Mouse (Mus musculus): Measurements from ENCODE around the gene Siglecf. TPM values are rescaled to one million over a fixed set of nuclear protein-coding genes. Genes with fewer than 3 reads are reported as not detected.
"Not testable (repeated sequence)": the region's sequence is repeated elsewhere in the genome, so short reads cannot be mapped to it uniquely, and the experiment has no call there.

Siglecf gene
- not detected for total RNA-seq (2021)
- long read RNA-seq, experiment 1 = 0 reads
- long read RNA-seq, experiment 2 = 0 reads

DNA sequence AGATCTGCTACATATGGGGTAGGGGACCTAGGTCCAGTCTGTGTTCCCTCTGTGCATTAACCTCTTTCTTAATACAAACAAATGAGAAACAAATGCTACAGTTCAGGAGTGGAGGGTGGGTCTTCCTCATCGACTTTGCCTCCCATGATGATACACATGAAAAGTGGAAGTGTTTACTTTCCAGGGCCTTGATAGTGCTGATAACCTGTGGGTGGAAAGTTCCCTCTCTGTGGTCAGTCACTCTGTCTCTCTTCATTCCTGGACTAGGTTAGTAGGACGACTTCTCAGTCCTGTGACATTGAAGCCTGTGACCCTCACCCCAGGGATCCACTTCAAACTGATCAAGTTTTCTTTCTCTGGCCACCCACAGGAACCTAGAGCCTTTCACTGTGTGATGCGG, at the start of gene Siglecf:
Gene Siglecf, plus strand, starts transcription at position 188 of the 400 bp plus-strand sequence.
- no peak for DNase-seq (ENCODE audit: low spot score)

DNA sequence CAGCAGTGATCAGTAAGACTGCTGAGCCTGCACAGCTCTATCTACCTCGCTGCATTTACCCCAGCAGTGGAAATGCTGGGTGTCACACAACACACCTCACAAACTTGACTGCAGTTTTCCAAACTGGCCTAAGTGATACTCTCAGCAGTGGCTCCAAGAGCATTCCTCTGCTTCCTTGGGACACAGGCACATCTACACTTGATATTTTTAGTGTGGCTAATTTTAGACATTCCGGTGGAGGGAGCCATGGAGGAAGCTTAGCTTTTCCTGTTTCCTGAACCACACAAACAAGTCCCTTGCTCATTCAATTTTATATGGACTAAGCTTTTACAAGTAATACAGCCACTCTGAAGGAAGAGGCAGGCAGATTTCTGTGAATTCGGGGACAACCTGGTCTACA, 45.9 kb upstream of the Siglecf start:
- peak; percentile 51 for DNase-seq (ENCODE audit: low spot score)

GRCm38 (mm10) chr7:43309069-43309468, 42.1 kb upstream of the Siglecf start:
- no peak for DNase-seq (ENCODE audit: low spot score)

GRCm38 (mm10) chr7:43311632-43312031, 39.5 kb upstream of the Siglecf start:
- DNase-seq (ENCODE audit: low spot score) = no peak

DNA sequence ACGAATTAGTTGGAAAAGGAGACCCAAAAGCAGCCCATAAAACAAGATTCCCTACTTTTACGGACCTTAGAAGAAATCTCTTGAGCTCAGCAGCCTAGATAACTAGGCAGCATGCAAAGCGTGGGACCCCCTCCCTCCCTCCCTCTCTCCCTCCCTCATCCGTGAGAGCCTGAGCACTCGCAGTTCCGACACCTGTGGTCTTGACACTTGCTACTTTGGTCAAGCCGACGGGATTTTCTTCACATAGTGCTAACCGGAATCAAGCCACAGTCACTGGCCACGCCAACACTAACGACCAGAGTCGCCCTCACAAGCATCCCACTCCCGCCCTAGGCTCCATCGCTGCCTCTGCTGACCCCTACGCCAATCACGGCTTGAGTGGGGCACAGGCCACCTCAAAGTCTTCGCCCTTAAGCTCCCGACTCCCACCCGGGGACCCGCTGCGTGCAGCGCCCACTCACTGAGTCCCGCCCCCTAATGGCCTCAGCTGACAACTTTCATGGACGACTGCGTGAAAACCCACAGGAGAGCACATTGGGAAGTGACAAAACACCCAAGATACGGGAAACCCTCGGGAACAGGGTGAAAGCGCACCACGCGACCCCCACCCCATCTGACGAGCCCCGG, 38.6 kb upstream of the Siglecf start:
- DNase-seq (ENCODE audit: low spot score) = no peak

DNA sequence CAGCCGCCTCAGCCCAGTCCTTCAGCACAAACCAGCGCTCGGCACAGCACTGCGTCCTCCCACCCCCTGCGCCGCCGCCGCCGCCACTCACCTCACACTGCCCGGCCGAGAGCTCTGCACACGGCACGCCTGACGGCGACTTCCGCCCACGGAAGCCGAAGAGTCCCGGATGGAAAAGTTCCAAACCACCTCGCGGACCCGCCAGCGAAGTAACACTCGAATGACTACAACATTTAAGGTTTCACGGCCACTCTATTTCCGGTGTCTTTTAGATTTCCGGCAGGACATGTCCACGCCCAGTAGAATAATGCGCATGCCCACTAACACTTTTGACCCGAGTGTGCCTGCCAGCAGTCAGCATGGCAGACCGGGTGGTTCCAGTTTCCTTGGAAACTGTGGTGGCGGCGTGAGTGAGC, 38.1 kb upstream of the Siglecf start, which contains the start of gene Zfp715:
Gene Zfp715, minus strand, starts transcription at position 282 of the 416 bp plus-strand sequence.
- DNase-seq (ENCODE audit: low spot score) = peak; percentile 92

DNA sequence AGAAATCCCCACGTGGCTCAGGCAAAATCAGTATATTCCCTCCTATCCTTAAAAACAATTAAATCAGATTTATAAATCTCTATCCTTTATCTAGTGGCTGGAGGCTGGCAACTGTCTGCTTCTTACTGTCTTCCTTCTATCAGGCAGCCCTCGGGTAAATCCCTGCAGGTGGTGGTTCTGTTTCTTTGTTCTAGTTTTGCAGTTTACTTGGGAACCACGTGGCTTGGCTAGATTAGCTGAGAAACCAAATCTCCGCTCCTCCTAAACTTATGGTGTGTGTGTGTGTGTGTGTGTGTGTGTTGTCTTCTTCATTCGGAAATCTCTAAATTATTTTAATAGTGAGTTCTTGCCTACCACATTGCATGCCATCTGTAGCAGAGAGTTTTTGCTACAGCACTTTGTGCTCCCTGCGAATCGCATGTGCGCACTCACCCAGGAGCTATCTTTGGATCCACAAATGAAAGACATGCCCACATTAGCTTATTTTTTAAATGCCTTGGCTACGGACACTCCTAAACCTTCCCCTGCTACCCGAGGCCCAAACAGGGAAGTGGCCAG, 24.8 kb upstream of the Siglecf start:
- no peak for DNase-seq (ENCODE audit: low spot score)

DNA sequence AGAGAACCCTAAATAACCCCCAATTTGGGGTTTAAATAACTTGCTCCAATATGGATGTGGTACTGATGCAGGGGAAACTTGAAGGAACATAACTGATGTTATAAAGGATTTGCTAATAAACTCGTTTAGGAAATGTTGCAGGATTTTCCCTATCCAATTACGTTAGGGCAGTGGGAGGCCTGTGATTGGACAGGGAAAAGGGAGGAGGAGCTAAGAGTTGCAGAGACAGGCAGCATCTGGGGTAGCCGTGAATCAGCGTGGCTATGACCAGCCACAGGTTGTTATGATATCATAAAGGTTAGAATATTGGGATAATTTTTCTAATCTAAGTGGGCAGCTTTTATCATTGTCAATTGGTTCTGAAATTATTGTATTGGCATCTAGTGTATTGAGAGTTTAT, 23.0 kb upstream of the Siglecf start:
- no peak for DNase-seq (ENCODE audit: low spot score)

DNA sequence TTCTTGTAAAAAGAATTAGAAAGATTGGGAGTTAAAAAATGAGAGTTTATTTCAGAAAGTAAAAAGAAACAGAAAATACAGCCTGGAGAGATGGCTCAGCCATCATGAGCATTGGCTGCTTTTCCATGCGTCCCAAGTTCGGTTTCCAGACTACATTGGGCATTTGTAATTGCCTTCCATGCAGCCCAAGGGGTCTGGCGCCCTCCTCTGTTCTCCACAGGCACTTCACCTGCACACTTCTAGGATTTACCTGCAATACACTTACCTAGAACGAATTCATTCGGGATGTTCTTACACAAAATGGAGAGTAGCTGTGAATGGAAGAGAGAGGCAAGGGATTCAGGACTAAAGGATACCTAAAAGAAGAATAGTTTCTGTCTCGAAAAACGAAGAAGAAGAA, 17.9 kb upstream of the Siglecf start:
- peak; percentile 60 for DNase-seq (ENCODE audit: low spot score)

GRCm38 (mm10) chr7:43333899-43334298, 17.2 kb upstream of the Siglecf start:
- DNase-seq (ENCODE audit: low spot score) = peak; percentile 43

- DNase-seq (ENCODE audit: low spot score) = no peak
Measured at GRCm38 (mm10) chr7:43340771-43341170, 10.4 kb upstream of the Siglecf start.

DNA sequence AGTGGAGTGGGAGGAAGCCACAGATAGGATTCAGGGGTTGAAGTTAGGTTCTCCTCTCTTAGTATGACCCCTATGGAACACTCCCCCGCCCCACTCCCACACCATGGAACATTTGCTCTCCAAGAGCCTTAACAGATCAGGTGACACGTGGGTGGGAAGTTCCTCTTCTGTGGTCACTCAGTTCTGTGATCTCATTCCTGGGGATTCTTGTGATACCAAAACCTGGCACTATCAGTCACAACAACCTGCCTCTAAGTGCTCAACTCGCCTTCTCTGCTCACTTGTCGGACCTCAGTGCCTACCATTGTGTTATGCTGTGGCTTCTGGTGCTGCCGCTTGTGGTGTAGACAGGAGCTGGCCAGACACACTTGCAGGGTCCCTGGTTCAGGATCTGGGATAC, 8.0 kb upstream of the Siglecf start:
- no peak for DNase-seq (ENCODE audit: low spot score)

DNA sequence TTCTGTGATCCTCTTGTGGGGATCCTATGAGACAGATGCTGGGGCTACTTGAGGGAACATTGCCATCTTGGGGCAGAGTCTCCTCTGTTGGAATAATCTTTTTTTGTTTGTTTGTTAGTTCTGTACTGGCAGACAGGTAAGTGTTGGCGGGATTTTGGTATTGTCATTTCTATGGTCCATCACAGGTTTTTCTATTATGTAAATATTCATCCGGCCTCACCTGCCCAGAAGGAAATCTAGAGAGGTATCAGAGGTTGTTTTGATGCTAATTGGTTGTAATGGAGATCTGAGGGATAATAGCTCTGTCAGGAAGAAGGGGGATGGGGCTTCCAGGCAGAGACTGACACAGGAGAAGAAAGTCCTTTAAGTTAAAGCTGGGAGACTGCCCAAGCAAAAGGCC, 7.1 kb upstream of the Siglecf start:
- DNase-seq (ENCODE audit: low spot score) = no peak

DNA sequence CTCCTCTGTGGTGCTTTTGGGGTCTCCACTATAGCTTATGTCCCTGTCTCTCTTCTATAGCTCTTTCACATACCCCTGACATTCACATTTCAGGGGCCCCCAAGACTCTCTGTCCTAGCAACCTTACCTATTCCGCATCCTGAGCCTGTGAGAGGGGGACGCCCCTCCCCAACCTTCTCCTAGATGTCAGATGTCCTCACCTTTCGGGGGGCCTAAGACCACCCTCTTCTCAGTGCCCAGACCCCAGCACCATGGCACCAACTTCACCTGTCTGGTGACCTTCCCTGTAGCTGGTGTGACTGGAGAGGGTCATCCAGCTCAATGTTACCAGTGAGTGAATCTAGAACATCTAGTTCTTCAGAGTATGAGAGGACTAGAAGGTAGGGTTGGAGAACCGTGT, 6.7 kb upstream of the Siglecf start:
- DNase-seq (ENCODE audit: low spot score) = no peak

GRCm38 (mm10) chr7:43346148-43346547, 5.0 kb upstream of the Siglecf start:
- DNase-seq (ENCODE audit: low spot score) = no peak

DNA sequence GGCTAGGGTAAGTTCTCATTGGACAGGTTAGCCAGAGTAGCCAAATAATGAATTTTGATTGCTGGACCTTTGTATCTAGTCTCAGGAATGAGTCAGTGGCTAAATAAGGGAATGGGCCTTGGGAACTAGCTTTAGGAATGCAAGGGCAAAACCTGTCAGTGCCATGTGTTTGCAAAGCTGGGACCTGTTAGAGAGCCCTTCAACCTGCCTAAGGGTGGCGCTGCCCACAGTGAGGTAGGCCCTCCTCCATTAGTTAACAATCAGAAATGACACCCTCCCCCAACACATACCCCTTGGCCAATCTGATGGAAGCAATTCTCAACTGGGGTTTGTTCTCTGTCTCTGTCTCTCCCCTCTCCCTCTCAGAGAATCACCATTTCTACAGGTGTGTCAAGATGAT, 4.6 kb upstream of the Siglecf start:
- DNase-seq (ENCODE audit: low spot score) = no peak

GRCm38 (mm10) chr7:43349623-43350022, 1.5 kb upstream of the Siglecf start:
- DNase-seq (ENCODE audit: low spot score) = not testable (repeated sequence)

DNA sequence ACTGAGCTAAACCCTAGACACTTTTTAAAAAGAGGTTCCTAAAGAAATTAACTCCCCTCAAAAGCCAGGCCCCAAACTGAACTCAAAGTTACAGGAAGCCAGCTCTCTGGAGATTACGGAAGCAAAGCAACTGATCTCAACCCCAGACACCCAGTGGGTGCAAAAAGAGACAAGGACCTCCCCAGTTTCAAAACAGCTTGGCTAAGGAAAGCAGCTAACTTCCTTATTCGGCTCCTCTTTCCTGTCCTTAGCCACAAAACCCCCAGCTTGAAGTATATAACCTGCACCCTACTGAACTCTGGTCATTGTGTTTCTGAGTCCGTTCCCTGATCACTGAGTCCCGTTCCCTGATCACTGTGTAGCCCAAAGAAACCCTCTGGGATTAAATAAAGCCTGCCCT, 2.0 kb downstream of the Siglecf start:
- DNase-seq (ENCODE audit: low spot score) = no peak

- DNase-seq (ENCODE audit: low spot score) = no peak
Measured at GRCm38 (mm10) chr7:43353758-43354157, 2.6 kb downstream of the Siglecf start.

DNA sequence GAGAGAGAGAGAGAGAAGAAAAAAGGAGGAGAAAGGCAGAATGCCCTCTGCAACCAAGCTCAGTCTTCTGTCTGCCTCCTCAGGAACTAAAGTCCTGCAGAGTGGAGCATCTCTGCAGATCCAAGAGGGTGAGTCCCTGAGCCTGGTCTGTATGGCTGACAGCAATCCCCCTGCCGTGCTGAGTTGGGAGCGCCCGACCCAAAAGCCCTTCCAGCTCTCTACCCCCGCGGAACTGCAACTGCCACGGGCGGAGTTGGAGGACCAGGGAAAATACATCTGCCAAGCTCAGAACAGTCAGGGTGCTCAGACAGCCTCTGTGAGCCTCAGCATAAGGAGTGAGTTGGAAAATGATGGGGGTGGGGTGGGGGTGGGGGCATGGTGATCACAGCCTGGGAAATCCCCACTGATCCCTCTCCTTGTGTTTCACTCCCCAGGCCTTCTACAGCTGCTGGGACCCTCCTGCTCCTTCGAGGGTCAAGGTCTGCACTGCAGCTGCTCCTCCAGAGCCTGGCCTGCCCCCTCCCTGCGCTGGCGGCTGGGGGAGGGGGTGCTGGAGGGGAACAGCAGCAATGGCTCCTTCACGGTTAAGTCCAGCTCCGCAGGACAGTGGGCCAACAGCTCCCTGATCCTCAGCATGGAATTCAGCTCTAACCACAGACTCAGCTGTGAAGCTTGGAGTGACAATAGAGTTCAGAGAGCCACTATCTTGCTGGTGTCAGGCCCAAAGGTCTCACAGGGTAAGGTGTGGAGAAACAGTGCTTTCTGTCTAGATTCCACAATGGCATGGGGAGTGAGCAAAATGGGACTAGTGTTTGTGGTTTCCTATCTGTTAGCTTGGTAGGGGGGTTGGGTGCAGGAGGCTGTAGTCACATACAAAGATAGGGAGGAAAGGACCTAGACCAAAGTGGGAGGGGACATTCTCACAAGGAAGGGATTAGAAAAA, 4.0 kb downstream of the Siglecf start:
- no peak for DNase-seq (ENCODE audit: low spot score)

DNA sequence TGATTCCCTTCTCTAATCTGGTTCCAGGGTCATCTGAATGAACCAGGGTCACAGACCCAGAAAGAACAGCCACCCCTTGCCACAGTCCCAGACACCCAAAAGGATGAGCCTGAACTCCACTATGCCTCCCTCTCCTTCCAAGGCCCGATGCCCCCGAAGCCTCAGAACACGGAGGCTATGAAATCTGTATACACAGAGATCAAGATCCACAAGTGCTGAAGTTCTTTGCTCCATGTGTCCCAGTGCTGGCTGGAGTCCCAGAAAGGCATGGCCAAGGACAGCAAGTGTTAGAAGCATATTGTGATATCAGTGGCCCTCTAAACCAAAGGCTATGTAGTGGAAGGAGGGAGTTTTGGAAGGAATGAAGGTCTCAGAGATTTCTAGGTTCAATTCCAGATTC, 7.4 kb downstream of the Siglecf start:
- no peak for DNase-seq (ENCODE audit: low spot score)

DNA sequence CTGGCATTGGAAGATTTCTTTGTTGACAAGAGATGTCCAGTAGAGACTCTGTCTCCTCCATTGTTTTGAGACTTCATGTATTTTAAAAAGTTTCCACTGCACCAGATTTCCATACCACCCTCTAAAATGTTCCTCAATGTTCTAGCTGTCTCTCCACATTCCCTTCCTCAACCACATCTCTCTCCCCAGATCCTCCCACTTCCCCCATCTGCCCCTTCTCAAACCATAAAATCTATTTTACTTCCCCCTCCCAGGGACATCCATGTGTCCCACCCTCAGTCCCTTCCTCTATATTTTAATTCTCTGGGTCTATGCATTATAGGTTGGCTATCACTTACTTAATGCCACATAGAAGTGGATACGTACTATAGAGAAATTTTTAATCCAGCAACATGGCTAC, 10.3 kb downstream of the Siglecf start:
- no peak for DNase-seq (ENCODE audit: low spot score)

Measured in gastrocnemius, adult 18-20 months (tissue).